Mouse (Mus musculus) erythroblast, embryonic 14.5 days (primary cell): ENCODE measurements around the gene Syt9.

Source experiments
- GATA1 ChIP-seq: IDR thresholded peaks from 2 replicates; pipeline ENCODE4 v1.6.1; 2012; ENCODE audit warnings: low read length, inconsistent platforms, mixed read lengths
- TAL1 ChIP-seq: IDR thresholded peaks from 3 replicates; pipeline ENCODE4 v1.6.1; 2012; ENCODE audit warnings: low read length, inconsistent platforms, mixed read lengths

DNA sequence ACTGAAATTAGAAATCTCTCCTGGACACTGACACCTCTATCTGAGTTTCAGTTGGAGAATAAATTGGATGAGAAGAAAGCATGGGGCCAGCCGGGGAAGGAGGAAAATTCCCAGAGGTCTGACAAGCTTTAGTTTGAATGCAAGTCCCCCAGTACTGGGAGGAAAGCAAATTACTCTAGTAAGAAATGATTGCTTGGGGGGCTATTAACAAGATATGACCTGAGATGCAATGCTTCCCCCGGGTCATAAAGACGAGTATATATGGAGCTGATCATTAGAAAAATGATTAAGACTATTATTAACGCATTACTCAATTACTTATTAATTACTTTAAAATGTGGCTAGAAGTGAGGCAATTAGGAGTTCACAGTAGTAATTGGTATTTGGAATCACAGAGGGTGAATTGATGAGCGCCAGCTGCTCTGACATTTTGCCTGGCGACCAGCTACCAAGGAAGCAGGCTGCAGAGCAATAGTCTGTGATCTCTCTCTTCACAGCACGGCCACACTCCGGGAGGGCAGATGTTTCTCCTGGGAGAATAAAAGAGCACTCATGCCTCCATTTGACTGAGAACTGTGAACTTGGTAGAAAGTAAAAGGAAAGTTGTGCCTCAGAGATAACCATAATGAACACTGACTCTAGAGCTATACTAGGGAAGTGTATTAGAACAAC lies 28.9 kb upstream of the Syt9 start:
- no peak for TF ChIP-seq GATA1
- no peak for TF ChIP-seq TAL1
